Mouse (Mus musculus) embryonic facial prominence, embryonic 13.5 days (tissue): ENCODE measurements around the gene Atrip. TPM values are rescaled to one million over a fixed set of nuclear protein-coding genes. Genes with fewer than 3 reads are reported as not detected.

ENCODE experiments used
- ATAC-seq: fragments of 200-750 bp; cut with Nextera tagmentation; 2 replicates; pipeline ENCODE4 v1.8.0; 2017; ENCODE audit warnings: low read depth; ENCODE audit not compliant: insufficient number of reproducible peaks, insufficient read depth, low FRiP score, low TSS enrichment
- H3K27ac ChIP-seq: fragments of 300-500 bp; sonication (generic); 2 replicates; pipeline ENCODE4 v1.5.1; 2015; ENCODE audit warnings: moderate library complexity, mild to moderate bottlenecking, inconsistent platforms
- H3K27me3 ChIP-seq: fragments of 300-500 bp; sonication (generic); 2 replicates; pipeline ENCODE4 v1.6.1; 2015; ENCODE audit warnings: mild to moderate bottlenecking, inconsistent platforms
- H3K36me3 ChIP-seq: fragments of 300-500 bp; sonication (generic); 2 replicates; pipeline ENCODE4 v1.6.1; 2015; ENCODE audit warnings: mild to moderate bottlenecking, inconsistent platforms
- H3K4me1 ChIP-seq: fragments of 300-500 bp; sonication (generic); 2 replicates; pipeline ENCODE4 v1.6.1; 2015; ENCODE audit warnings: inconsistent platforms
- H3K4me2 ChIP-seq: fragments of 300-500 bp; sonication (generic); 2 replicates; pipeline ENCODE4 v1.6.1; 2015; ENCODE audit warnings: moderate library complexity, mild to moderate bottlenecking, inconsistent platforms
- H3K4me3 ChIP-seq: fragments of 300-500 bp; sonication (generic); 2 replicates; pipeline ENCODE4 v1.5.1; 2015; ENCODE audit warnings: mild to moderate bottlenecking, inconsistent platforms
- H3K9ac ChIP-seq: fragments of 300-500 bp; sonication (generic); 2 replicates; pipeline ENCODE4 v1.6.1; 2015; ENCODE audit warnings: mild to moderate bottlenecking, inconsistent platforms
- H3K9me3 ChIP-seq: fragments of 300-500 bp; sonication (generic); 2 replicates; pipeline ENCODE4 v1.6.1; 2016; ENCODE audit warnings: inconsistent platforms
- WGBS: fragments of 180-500 bp; shearing (Covaris S2); methylation state at CpG from one replicate; pipeline ENCODE4 v1.1.7; 2015; ENCODE audit warnings: mixed read lengths; 5-methylcytosine and 5-hydroxymethylcytosine counted together
- polyA plus RNA-seq: library from polyadenylated mRNA; unstranded; fragments of >200 nt; fragmentation: Nextera tagmentation; extraction: Ambion mirVana; gene quantifications from 2 replicates; pipeline ENCODE4 v1.2.1, GENCODE M21; 2015

Atrip gene
- polyA plus RNA-seq, 1 experiment from 2014 or later: 29.6 TPM

GRCm38 (mm10) chr9:109082124-109082800, 8.3 kb upstream of the Atrip start, which contains the start of the genes Ccdc51 and Tma7:
Ccdc51 (plus strand) TSS chr9:109082493.
Tma7 (minus strand) TSS chr9:109082587.
- peaks cover 29% of the 10 kb centered on the region for H3K36me3 ChIP-seq
- peak within 1 kb of the TSS; percentile 83 for H3K4me3 ChIP-seq
- peak; percentile 93 for ATAC-seq
- peak within 1 kb of the TSS; percentile 86 for H3K4me2 ChIP-seq
- no peaks in the 10 kb centered on the region for H3K9me3 ChIP-seq
- peaks cover 23% of the 10 kb centered on the region for H3K4me1 ChIP-seq
- peak within 1 kb of the TSS; percentile 55 for H3K27ac ChIP-seq
- peak within 1 kb of the TSS; percentile 87 for H3K9ac ChIP-seq
- H3K27me3 ChIP-seq: no peaks in the 10 kb centered on the region
- WGBS: 1% methylated on average over 37 of the region's 37 CpGs

DNA sequence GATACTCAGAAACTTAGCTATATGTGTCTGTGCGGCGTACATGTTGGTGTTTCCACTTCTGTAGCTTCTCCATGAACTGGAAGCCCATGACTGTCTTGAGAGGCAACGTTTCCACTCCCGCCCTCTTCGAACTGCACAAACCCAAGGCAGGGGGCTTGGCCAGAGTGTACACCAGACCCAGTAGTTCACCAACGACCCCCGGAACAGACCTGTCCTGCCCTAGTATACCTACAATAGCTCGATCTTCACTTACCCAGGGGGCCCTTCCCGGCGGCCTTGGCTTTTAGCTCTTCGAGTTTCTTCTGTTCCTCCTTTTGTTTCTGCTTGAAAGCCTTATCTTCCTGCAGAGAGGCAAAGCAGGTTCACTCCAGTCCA, 7.8 kb upstream of the Atrip start:
- H3K4me1 ChIP-seq: peaks cover 23% of the 10 kb centered on the region
- peak overlapping the region; percentile 86 for H3K4me2 ChIP-seq
- H3K27me3 ChIP-seq: no peaks in the 10 kb centered on the region
- peak overlapping the region; percentile 83 for H3K4me3 ChIP-seq
- no peaks in the 10 kb centered on the region for H3K9me3 ChIP-seq
- peak overlapping the region; percentile 55 for H3K27ac ChIP-seq
- WGBS: 8% methylated on average over 11 of the region's 11 CpGs
- peak overlapping the region; percentile 87 for H3K9ac ChIP-seq
- ATAC-seq: no peak
- H3K36me3 ChIP-seq: peaks cover 29% of the 10 kb centered on the region

GRCm38 (mm10) chr9:109080516-109080915, 6.6 kb upstream of the Atrip start:
- WGBS: 94% methylated on average over 3 of the region's 3 CpGs
- Histone ChIP-seq H3K4me2 (peak overlapping the region; percentile 86; the same call in 1 of the 2 replicates), H3K4me1 (peaks cover 23% of the 10 kb centered on the region), H3K27ac (no peak overlapping the region), H3K9me3 (no peaks in the 10 kb centered on the region), H3K9ac (no peak overlapping the region), H3K27me3 (no peaks in the 10 kb centered on the region), H3K4me3 (no peak overlapping the region), H3K36me3 (peaks cover 29% of the 10 kb centered on the region)
- no peak for ATAC-seq

DNA sequence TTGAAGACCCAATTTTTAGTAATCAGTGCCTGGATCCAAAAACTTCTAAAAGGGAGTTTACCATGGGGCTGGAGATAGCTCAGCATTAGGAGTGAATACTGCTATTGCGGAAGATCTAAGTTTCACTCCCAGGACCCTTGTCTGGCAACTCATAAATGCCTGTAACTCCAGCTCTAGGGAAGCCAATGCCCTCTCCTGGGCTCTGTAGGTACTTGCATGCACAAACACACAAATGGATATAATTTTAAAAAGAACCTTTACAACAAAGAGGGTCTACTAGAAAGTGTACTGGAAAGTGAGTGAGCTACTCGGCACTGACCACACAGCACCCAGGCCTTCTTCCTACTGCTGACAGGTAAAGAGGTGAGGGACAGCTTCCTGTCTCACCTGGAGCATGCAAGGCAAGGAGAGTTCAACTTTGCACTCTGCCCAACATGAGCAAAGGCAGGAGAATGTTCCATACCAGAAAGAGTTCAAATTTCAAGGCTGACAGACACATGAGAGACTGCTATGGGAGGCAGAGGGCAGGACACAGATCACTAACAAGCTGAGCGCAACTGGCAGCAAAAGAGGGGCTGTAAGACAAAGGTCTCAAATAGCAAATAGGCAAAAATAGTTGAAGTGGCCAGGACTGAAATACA, 5.7 kb downstream of the Atrip start:
- H3K4me2 ChIP-seq: no peak overlapping the region
- H3K4me3 ChIP-seq: no peak overlapping the region
- H3K27me3 ChIP-seq: no peaks in the 10 kb centered on the region
- peaks cover 10% of the 10 kb centered on the region for H3K4me1 ChIP-seq
- WGBS: 90% methylated on average over 3 of the region's 3 CpGs
- no peak for ATAC-seq
- H3K9me3 ChIP-seq: no peaks in the 10 kb centered on the region
- H3K9ac ChIP-seq: no peak overlapping the region
- peaks cover 84% of the 10 kb centered on the region for H3K36me3 ChIP-seq
- no peak overlapping the region for H3K27ac ChIP-seq

DNA sequence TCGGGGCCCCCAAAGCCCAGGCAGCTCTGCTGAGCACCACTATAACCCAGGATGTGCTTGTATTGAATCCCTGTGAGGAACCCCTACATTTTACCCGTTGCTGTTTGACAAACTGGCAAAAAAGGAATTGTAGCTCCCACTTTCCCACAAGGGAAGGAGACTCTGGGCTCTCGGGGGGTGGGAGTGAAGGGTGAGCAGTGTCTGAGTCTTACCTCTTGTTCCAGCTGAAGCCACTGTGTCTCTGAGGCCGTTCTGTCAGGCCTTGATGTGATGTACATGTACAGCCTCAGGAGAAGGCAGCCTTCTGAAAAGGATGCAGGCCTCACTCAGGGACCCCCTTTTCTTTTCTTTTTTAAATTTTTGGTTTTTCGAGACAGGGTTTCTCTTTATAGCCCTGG, 13.0 kb downstream of the Atrip start:
- 81% methylated on average over 5 of the region's 5 CpGs for WGBS
- Histone ChIP-seq H3K36me3 (peaks cover 86% of the 10 kb centered on the region), H3K9me3 (no peaks in the 10 kb centered on the region), H3K27ac (no peak overlapping the region), H3K4me1 (peaks cover 19% of the 10 kb centered on the region), H3K4me3 (no peak overlapping the region), H3K27me3 (no peaks in the 10 kb centered on the region), H3K9ac (no peak overlapping the region), H3K4me2 (no peak overlapping the region)
- no peak for ATAC-seq

DNA sequence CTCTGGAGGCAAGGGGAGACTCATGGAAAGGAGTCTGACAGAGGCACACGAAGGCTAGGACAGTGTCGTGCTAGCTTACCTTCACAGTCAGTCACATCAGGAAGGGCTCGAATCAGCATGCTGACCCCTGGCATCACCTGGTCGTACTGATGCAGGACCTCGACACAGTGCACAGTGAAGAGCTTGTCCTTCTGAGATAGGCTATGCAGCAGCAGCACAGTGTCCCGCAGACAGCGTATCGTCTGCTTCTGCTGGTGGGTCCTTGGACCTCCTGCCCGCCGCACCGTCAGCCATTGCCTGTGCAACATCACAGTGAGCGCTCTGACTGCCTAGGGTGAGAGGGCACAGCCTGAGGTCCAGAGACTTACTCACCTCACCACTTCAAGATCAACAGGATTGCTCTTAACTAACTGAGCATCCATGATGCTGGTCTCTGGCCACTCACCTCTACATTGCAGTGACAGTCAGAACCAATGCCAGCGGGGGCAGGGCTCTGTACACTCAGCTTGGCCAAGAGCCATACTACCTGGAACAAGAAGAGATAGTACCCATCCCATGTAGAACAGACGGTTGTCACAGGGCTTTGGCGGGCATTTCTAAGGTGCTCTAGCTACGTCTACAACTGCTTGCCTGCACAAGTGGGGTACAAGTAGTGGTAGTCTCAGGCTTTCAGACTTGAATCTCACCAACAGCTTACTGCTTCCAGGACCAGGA, 13.6 kb downstream of the Atrip start:
- H3K9ac ChIP-seq: peak overlapping the region; percentile 75; the same call in 1 of the 2 replicates
- peak overlapping the region; percentile 92; the same call in 1 of the 2 replicates for H3K27ac ChIP-seq
- H3K36me3 ChIP-seq: peaks cover 84% of the 10 kb centered on the region
- H3K27me3 ChIP-seq: no peaks in the 10 kb centered on the region
- no peaks in the 10 kb centered on the region for H3K9me3 ChIP-seq
- peaks cover 23% of the 10 kb centered on the region for H3K4me1 ChIP-seq
- ATAC-seq: no peak
- no peak overlapping the region for H3K4me3 ChIP-seq
- 88% methylated on average over 16 of the region's 16 CpGs for WGBS
- no peak overlapping the region for H3K4me2 ChIP-seq

- H3K4me1 ChIP-seq: peaks cover 34% of the 10 kb centered on the region
- no peaks in the 10 kb centered on the region for H3K9me3 ChIP-seq
- ATAC-seq: peak; percentile 74
- H3K9ac ChIP-seq: peak within 1 kb of the TSS; percentile 75
- H3K27me3 ChIP-seq: no peaks in the 10 kb centered on the region
- H3K4me2 ChIP-seq: peak within 1 kb of the TSS; percentile 66
- H3K27ac ChIP-seq: peak within 1 kb of the TSS; percentile 92
- peak within 1 kb of the TSS; percentile 40 for H3K4me3 ChIP-seq
- WGBS: 11% methylated on average over 15 of the region's 15 CpGs
- peaks cover 73% of the 10 kb centered on the region for H3K36me3 ChIP-seq
These were observed 14.6 kb downstream of the Atrip start, which contains the start of gene Trex1 for GRCm38 (mm10) chr9:109059136-109059903. Trex1 (minus strand) TSS chr9:109059734.

DNA sequence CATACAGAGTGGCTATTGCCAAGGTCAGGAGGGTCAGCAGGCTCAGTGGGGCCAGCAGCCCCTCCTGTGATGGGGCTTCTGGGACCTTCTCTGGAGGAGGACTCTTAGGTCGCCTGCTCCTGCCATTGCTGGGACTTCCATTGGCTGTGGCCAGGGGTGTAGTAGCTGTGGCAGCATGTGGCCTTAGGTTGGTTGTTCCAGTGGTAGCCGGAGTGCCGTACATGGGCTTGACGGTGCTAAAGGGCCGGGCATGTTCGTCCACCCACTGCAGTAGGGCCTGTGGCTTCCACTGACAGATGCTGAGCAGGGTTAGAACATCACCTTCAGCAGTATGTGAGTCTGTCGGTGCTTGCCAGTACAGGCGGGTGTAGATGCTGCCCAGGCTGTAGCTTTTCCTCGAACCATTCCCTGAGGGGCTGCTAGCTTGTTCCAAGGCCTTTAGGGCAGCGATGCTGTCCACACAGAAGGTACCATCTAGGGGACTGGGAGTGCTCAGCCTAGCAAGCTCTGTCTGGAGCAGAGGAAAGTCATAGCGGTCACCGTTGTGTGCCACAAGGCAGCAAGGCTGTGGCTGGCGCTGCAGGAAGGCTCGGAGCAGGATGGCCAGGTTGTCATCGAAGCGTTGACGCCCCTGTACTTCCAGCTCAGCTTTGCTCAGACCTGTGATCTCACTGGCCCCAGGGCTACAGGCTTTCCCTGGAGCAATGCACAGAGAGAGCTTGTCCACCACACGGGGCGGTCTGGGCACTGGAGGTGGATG, 15.7 kb downstream of the Atrip start:
- Histone ChIP-seq H3K4me2 (peak overlapping the region; percentile 66), H3K9me3 (no peaks in the 10 kb centered on the region), H3K4me3 (no peak overlapping the region), H3K9ac (peak overlapping the region; percentile 75), H3K36me3 (peaks cover 63% of the 10 kb centered on the region), H3K27ac (peak overlapping the region; percentile 92), H3K4me1 (peaks cover 38% of the 10 kb centered on the region), H3K27me3 (no peaks in the 10 kb centered on the region)
- no peak for ATAC-seq
- 92% methylated on average over 19 of the region's 19 CpGs for WGBS

DNA sequence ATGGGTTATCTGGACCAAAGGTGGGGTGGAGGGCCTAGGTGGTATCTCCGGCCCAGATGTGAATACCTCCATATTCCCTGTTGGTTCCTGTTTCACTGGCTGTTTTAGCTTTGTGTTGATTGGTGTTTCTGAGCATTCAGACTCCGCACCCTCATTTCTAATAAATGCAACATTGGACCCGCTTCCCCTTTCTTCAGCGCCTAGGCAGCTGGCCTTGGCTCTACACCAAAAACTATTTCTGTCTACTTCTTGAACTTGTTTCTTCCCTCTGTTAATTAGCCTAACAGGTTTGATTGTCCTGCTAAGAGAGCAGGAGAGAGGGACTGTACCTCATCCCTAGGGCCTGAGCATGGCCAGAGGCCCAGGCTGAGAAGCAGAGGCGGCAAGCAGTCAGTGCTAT, 16.4 kb downstream of the Atrip start:
- no peak for ATAC-seq
- Histone ChIP-seq H3K4me3 (no peak overlapping the region), H3K4me1 (peaks cover 43% of the 10 kb centered on the region), H3K27me3 (no peaks in the 10 kb centered on the region), H3K27ac (no peak overlapping the region), H3K36me3 (peaks cover 64% of the 10 kb centered on the region), H3K4me2 (no peak overlapping the region; the same call in 1 of the 2 replicates), H3K9me3 (no peaks in the 10 kb centered on the region), H3K9ac (no peak overlapping the region)
- WGBS: 94% methylated on average over 5 of the region's 5 CpGs

DNA sequence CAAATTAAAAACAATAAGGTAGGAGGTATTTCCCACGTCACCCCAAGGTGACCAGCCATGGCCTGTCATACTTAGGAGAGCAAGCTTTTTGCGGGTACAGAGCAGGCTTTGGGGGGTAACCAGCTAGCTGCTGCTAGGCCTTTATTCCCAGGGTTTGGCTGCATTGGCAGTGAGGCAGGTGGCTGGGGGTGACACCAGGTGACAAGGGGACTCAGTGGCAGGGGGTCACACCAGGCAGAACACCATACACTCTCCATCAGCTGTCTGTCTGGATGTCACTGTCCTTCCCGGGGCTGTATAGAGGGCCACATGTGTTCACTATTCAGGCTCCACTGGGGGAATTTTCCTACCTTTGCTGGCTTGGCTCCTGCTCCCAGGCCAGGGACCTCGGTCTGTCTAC, 17.0 kb downstream of the Atrip start:
- Histone ChIP-seq H3K27me3 (no peaks in the 10 kb centered on the region), H3K27ac (no peak overlapping the region), H3K9ac (no peak overlapping the region), H3K9me3 (no peaks in the 10 kb centered on the region), H3K4me1 (peaks cover 43% of the 10 kb centered on the region), H3K36me3 (peaks cover 65% of the 10 kb centered on the region), H3K4me2 (no peak overlapping the region), H3K4me3 (no peak overlapping the region)
- no peak for ATAC-seq
- 90% methylated on average over 4 of the region's 4 CpGs for WGBS
